Mouse (Mus musculus) large intestine, adult 2 months (tissue): Measurements from ENCODE around the gene Ifit2. TPM values are rescaled to one million over a fixed set of nuclear protein-coding genes. Genes with fewer than 3 reads are reported as not detected.
"Not testable (repeated sequence)": the region's sequence is repeated elsewhere in the genome, so short reads cannot be mapped to it uniquely, and the experiment has no call there.

Experiments
- DNase-seq: peaks from one replicate; pipeline ENCODE4 v3.0.0-alpha.2; 2012; ENCODE audit warnings: low read depth, low spot score
- WGBS: fragments of 180-500 bp; shearing (Covaris S2); methylation state at CpG from one replicate; pipeline ENCODE4 v1.1.7; 2018; 5-methylcytosine and 5-hydroxymethylcytosine counted together
- polyA plus RNA-seq: library from polyadenylated mRNA; depleted of rRNA; stranded (reverse); fragments of >200 nt; gene quantifications from 2 replicates; pipeline ENCODE4 v1.2.3, GENCODE M21; 2012

Ifit2 gene
- polyA plus RNA-seq, 1 experiment: 0.63 TPM

DNA sequence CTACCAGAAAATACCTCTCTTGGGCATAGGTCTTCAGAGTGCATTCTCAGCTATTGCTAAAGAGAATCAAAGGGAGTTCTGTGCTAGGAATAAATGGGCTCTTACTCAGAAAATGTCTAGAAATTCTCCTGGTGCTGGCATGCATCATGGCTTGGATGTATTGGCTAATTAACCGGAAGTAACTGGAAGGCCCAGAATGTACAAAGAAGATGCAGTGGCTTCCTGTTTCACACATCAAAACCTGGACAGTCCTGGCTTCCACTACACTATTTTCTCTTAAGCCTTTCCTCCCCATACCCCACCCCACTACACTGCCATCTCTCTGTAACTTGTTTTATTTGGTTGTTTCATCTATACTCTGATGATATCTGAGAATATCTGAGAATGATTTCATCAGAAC, 11.1 kb upstream of the Ifit2 start:
- no peak for DNase-seq
- WGBS: 82% methylated on average over 1 of the region's 1 CpGs

DNA sequence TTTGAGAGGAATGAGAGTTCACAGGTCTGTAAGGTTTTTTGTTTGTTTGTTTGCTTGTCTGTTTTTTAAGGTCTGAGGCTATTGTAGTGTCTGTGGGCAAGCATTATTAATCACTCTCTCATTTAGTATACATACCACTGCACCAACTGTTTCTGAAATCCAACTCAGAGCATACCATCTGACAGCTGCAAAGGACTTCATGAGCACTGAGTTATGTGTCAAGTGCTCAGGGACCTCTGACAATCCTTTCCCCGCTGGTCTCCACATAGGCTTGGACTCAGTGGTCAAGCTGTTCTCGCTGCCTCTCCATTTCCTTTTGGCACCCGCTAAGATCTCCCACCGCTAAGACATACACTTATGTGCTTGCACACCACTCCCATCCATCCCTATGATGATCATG, 4.3 kb upstream of the Ifit2 start:
- WGBS: 92% methylated on average over 4 of the region's 4 CpGs
- no peak for DNase-seq

DNA sequence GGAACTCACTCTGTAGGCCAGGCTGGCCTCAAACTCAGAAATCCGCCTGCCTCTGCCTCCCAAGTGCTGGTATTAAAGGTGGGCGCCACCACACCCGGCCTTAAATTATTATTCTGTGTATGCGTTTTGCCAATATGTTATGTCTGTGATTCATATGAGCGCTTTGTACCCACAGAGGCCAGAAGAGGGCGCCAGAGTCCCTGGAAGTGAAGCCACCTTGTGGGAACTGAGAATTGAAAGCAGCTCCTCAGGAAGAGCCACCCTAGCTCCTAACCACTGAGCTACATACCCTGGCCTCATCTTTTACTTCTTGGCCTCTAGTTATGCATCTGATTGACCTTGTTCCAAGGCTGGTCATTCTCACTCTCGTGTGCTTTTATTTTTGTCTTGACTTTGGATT, 2.5 kb upstream of the Ifit2 start:
- 17% methylated on average over 7 of the region's 7 CpGs for WGBS
- peak; percentile 76 for DNase-seq

DNA sequence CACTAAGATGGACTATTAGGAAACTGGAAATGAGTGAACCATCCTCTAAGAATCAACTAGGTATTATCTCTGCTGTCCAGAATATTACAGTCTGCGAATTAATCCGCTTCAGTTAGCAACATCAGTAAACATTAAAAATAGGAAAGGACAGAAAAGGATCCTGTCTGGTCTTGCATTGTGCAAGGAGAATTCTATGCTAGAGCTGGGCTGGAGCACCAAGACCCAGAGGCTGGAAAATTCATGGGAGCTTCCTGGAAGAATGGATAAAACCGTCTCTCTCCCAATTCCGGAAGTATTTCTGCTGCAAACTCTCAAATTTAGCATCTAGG, 325 bp upstream of the Ifit2 start:
- WGBS: 26% methylated on average over 4 of the region's 4 CpGs
- DNase-seq: no peak

DNA sequence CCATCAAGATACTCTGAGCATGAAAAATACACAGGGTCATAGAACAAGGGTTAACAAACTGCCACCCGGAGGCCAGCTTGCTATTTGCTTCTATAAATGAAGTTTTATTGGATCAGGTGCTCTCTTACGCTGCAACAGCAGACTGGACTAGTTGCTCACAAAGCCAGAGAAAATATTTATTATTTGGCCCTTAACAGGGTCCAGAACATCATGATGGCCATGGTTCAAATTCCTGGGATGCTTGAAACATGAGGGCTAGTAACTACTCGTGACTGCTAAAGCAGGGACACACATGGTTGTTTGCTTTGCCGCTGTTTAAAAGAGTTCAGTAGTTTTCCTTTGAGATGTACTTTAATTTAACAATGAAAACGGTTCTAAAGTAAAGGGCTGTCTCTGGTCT, 1.5 kb downstream of the Ifit2 start:
- 25% methylated on average over 5 of the region's 5 CpGs for WGBS
- DNase-seq: no peak

DNA sequence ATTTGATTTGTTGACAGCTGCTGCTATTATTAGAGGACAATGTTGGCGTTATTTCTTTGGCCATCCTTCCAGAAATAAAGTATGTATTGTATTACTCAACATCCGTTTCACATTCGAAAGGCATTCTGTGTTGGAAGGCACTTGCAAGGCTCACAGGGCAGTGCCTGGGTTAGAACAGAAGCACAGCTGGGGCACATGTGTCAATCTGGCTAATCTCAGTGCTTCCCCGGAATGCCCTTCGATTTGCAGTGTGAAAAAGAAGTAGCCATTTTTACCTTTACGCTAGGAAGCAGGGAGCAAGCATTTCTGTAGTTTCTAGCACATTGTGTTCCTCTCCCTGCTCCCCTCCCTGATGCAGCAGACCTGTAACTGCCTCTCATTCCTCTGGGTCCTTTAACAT, 2.5 kb downstream of the Ifit2 start:
- WGBS: 48% methylated on average over 6 of the region's 6 CpGs
- no peak for DNase-seq

DNA sequence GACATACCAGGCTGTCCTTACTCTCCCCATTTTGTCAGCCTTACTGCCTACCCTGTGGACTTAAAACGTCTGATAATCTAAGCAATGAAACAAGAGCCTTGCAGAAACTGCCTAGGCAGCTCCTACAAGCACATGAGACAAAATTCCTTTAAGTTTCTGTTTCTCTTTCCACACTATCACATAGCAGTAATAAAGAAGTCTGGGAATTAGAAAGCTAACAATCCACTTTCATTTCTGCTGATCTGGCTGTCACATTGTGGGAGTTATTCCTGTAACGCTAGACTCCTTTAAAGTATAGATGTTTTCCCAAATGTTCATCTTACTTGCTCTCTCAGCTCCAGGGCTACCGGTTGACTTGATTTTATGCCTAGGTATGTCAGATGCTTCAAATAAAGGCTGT, 3.0 kb downstream of the Ifit2 start:
- no peak for DNase-seq
- 34% methylated on average over 3 of the region's 3 CpGs for WGBS

DNA sequence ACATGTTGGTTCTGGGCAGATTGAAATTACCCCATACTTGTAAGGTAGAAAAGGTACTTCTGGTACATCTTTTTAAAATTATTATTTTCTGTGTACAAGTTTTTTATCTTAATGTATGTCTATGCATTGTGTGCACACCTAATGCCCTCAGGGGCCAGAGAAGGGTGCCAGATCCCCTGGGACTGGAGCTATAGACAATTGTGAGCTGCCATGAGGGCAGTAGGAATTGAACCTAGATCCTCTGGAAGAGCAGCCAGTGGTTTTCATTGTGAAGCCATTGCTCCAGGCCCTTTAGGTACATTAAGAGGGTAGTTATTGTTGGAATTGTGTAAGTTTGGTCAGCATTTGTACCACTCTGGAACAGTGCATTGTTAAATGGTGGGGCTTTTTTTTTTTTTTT, 3.6 kb downstream of the Ifit2 start:
- DNase-seq: no peak

DNA sequence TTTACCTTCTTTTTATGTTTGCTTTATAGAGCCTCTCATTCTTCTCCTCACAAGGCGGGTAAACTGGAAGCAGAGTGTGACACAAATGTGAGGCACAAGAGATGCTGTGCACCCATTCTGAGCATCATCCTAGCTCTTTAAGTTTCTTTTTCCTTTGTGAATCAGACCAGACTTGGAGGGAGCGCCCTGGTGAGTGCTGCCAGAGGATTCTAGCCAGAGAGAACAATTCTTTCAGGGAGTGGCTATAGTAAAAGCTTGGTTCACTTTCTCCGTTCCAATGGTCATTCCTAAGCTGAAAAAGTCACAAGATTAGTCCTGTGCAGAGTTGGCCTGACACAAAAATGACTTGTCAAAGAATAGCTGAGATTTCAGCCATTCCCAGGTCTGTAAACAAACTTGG, 6.1 kb downstream of the Ifit2 start:
- no peak for DNase-seq
- 21% methylated on average over 3 of the region's 3 CpGs for WGBS

DNA sequence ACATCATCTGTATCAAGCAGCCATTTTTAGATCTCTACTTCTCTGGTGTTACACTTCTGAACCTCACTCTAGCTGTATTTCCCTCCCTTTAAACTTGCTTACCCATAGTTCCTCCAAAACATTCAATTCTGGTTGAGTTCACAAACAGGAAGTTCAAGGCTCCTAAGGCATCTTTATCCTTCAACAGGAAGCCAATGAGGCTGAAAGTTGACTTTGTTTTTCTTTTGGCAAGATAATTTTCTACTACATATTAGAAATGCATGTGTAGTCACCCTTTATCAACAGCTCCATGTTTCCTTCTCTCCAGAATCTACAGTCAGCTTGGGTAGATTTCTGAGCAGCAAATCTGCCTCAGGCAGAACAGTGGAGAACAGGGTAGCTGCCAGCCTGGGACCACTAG, 12.1 kb downstream of the Ifit2 start:
- no peak for DNase-seq

DNA sequence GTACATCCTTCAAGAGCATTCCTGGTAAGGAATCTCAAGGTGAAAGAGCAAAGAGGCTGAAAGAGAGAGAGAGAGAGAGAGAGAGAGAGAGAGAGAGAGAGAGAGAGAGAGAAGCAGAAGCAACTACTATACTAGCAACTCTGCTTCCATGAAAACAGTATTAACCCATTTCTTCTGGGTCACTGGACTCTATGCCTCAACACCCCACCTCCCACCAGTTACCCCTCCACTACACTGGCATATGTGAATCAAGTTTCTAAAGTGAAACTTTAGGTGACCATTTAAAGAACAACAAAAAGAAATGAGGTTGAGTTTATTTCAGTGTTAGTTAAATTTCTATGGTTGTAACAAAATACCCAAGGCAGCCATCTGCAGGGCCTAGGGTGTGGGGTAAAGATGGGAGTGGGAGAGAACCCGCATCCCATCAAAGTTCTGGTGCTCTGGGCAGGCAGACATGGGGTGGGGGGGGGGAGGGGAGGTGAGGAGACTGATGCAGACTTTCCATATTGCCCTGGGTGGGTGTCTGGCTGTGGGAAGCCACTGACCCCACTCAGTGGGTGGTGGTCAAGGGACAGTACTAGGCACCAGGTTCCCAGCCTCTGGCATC, 15.8 kb downstream of the Ifit2 start:
- WGBS: 88% methylated on average over 1 of the region's 1 CpGs
- DNase-seq: no peak

DNA sequence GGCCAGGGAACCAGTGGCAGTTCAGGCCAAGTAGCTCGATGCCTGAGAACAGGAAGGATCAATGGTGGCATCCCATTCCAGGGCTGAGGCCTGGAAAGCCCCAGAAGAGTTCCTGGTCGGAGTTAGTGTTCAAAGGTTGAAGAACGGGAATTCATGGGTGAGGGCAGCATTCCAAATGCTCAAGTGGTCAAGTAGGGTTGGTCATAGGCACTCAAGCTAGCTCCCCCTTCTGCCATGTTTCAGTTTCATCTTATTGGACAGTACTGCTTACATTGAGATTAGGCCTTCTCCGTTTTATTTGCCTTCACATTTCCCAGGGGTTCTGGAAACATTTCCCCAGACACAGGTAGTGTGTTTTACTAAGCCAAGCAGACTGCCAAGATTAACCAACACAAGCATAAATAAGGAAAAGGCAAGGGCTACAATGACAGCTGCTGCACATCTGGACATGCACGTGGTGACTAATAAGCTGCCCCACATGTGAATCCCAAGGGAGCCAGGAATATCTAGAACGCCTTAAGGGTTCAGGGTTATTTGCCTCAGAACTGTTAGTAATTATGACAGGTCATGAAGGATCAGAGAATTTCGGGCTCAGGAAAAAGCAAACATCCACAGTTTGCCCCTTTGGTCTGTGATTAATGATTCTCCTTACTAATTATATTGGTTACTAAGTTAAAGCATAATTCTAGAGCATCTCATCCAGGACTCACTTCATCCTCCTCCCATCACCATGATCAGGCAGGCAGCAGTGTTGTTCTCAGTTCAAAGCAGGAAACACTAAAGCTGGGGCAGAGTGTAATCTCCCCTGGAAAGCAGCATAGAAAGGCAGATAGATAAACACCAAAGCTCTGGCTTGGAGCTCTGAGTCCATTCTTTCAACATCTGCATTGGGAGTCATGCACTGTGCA, 18.7 kb downstream of the Ifit2 start:
- WGBS: 45% methylated on average over 7 of the region's 7 CpGs
- DNase-seq: no peak

DNA sequence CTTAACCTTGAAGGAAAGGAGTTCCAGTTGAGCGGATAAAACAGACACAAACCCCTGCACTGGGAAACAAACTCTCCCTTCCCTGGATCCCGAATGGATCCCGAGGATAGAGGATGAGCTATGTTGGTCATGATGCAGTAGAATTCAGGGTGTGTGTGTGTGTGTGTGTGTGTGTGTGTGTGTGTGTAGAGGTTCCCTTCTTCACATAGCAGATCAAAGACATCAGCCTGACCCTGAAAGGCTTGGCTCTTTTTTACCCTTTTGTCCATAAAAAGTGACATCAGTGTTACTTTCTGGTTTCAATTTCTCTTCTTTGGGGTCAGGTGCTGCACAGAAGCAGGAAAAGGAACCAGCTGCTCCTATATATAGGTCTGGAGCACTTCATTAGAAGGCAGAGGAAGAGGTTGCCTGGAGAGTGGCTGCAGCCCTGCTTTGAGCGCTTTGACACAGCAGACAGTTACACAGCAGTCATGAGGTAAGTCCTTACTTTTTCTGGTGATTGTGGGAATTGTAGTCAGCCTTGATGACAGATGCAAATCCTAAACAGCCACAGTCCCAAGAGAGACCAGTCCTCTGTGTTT, 19.5 kb downstream of the Ifit2 start:
- DNase-seq: no peak
- 53% methylated on average over 4 of the region's 4 CpGs for WGBS

DNA sequence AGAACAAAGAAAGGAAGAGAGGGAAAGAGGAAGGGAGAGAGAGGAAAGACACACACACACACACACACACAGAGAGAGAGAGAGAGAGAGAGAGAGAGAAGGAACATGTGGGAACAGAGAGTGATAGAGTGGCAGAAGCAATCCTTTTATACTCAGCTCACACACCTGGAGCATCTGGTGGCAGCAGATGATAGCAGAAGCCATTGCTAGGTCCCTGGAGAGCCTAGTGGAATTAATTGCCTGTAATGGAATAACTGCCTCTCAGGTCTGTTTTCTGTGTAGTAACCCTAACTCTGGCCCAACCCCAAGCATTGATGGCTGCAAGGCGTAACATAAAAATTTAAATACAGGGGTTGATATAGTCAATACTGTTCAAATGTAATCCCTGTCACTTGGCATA, 20.6 kb downstream of the Ifit2 start:
- DNase-seq: no peak
- WGBS: 95% methylated on average over 1 of the region's 1 CpGs

DNA sequence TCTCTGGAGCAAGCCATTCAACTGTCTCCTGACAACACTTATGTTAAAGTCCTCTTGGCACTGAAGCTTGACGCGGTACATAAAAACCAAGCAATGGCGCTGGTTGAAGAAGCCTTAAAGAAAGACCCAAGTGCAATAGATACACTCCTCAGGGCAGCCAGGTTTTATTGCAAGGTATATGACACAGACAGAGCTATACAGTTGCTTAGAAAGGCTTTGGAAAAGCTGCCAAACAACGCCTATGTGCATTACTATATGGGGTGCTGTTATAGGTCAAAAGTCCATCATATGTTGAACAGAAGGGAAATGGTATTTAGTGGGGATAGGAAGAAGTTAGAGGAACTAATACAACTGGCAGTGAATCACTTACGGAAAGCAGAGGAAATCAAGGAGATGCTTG, 23.2 kb downstream of the Ifit2 start:
- 49% methylated on average over 5 of the region's 5 CpGs for WGBS
- peak; percentile 64 for DNase-seq

DNA sequence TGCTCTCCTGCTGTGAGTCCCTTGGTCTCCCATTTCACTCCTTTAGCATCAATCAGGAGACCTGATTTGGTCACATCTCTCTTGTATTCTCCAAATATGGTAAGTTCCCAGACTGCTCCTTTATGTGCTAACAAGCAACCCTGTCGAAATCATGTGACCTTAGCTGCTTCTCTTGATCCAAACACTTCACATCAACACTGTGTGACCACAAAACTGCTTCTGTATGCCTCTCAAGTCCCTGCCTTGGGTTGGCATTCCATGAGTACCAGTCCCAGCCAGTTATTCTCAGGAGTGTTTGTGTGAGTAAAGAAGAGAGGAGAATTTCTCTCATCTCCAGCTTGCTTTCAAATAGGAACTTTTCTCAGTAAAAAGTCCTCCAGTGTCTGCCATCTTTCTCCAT, 26.6 kb downstream of the Ifit2 start:
- no peak for DNase-seq
- WGBS: 59% methylated on average over 1 of the region's 1 CpGs

DNA sequence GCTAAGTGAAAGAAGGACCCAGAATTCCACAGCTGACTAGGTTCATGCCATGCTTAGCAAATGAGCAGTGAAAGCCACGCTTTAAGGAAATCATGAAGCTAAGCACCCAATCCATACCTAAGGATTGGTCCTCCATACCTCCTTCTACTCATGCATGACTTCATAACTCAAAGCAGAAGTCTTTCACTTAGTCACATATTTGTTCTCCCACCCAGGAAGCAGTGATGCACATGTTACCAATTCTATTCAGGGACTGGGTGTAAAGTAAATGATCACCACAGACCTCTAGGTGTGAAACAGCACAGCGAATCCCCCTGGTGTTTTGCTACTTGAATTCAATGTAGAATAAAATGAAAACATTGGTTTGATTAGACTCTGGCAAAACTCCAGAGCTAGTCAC, 32.2 kb downstream of the Ifit2 start:
- 76% methylated on average over 2 of the region's 2 CpGs for WGBS
- DNase-seq: not testable (repeated sequence)

DNA sequence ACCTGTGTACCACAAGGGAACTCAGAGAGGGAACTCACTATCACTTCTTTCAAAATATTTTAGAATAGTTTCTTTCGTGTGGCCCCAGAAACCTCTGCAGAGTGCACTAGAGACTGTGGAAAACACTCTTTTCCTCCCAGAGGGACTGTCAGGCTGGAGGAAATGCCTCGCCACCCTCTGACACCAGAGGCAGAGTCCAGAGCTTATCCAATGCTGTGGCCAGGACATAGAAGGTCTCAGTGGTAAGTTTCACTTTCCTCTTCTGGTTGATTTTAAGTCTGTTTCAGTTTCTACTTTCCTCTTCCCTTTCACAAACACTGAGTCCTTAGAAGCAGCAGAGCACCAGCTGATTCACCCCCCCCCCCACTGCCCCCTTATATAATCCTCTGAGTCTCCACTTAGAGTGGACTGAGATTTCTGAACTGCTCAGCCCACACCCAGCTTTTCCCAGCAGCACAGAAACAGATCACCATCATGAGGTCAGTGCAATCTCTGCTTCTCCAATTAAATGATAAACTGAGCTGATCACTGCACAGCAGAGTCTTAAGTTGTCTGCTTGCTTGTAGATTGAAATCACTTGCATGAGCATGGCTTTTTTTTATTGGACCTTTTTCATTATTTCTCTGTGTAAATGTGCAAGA, 32.8 kb downstream of the Ifit2 start, which contains the start of gene Ifit3:
Ifit3 (plus strand) TSS at position 406 of the 641 bp plus-strand sequence.
- 14% methylated on average over 2 of the region's 2 CpGs for WGBS
- not testable (repeated sequence) for DNase-seq

DNA sequence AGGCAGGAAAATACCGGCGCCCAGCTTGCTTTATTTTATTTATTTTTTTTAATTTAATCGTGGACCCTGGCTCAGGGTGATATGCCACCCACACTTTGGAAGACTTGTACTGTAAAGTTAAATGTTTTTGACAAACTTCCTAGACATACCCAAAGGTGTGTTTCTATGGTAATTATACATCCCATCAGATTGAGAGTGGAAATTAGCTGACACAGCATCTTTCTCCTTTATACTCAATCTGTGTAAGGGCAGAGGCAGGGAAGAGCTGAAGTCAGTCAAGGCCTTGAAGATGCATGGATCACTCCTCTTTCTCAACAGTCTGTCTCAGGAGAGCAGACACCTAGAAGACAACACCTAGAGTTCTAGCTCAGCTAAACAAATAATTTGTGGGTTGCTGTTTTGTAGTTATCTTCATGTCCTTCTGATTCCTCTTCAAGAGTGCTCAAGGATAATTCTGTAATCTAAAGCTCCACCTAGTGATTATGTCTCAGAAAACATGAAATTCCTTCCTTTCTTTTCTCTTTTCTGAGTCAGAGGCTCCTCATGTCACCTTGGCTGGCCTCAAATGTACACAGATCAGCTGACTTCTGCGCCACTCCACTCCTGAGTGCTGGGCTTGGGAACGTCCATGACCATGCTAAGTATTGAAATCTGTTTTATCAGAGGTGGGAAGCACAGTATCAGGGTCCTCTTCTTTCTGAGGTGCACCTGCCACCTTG, 35.4 kb downstream of the Ifit2 start:
- not testable (repeated sequence) for DNase-seq

More for the DNA sequence above, 35.4 kb downstream of the Ifit2 start:
- 63% methylated on average over 5 of the region's 5 CpGs for WGBS
